ENCODE assay signal across 8 mouse cellular contexts in genomic region chr9:59484760-59485159, GRCm38 (mm10). TPM values are rescaled to one million over a fixed set of nuclear protein-coding genes. Genes with fewer than 3 reads are reported as not detected.
DNase-seq lines count a peak whose midpoint lies in the region; ATAC-seq and TF ChIP-seq lines count a peak whose summit lies in the region.

No protein-coding gene starts in this region.

- H3K4me3 ChIP-seq in heart, embryonic 14.5 days (ENCODE audit: control insufficient read depth in 1 of 2, insufficient read depth in 1 of 2, low read depth in 1 of 2, low read length in 2 of 2): peak overlapping the region; percentile 88 to 94
- peak overlapping the region; percentile 97 for H3K4me3 ChIP-seq in G1E (ENCODE audit: low read depth, low read length)
- H3K4me3 ChIP-seq in forebrain, embryonic 15.5 days: peak overlapping the region; percentile 96
- peak overlapping the region; percentile 79 for H3K4me3 ChIP-seq in macrophage (ENCODE audit: inconsistent target)

- H3K27me3 ChIP-seq in heart, embryonic 14.5 days (ENCODE audit: control insufficient read depth, insufficient read depth, low read length): no peaks in the 10 kb centered on the region
- no peaks in the 10 kb centered on the region for H3K27me3 ChIP-seq in G1E (ENCODE audit: insufficient read depth, low read length)
- H3K27me3 ChIP-seq in forebrain, embryonic 15.5 days: no peaks in the 10 kb centered on the region

- intact Hi-C loops in heart, postnatal 36 days (cut with DNase I): loop anchor here (5.0 to 10.0 kb wide), 4 partner anchors 92 to 450 kb away; partner anchors contain the start of genes Neo1, Parp6 and Pkm

- 7% methylated on average over 7 of the region's 7 CpGs for WGBS in heart, embryonic 14.5 days
- WGBS in forebrain, embryonic 15.5 days: 18% methylated on average over 7 of the region's 7 CpGs
- WGBS in macrophage (ENCODE audit: missing documents): 7% methylated on average over 7 of the region's 7 CpGs

- no peaks in the 10 kb centered on the region for H3K9me3 ChIP-seq in heart, embryonic 14.5 days (ENCODE audit: control insufficient read depth, low read length)
- H3K9me3 ChIP-seq in G1E (replicated peaks): no peaks in the 10 kb centered on the region
- no peaks in the 10 kb centered on the region for H3K9me3 ChIP-seq in forebrain, embryonic 15.5 days

- ATAC-seq in heart, embryonic 14.5 days (ENCODE audit: insufficient number of reproducible peaks, insufficient read depth, low FRiP score, low read depth): no peak
- ATAC-seq in G1E (ENCODE audit: extremely low read depth, insufficient number of reproducible peaks, low FRiP score, poor library complexity, severe bottlenecking): no peak
- ATAC-seq in forebrain, embryonic 15.5 days (replicated peaks): no peak

- H3K4me1 ChIP-seq in heart, embryonic 14.5 days (ENCODE audit: control insufficient read depth in 2 of 2, insufficient read depth in 2 of 2, low read length in 2 of 2): peaks cover 0 to 23% of the 10 kb centered on the region in 2 experiments; a peak in 1 of 4 replicates
- peaks cover 20% of the 10 kb centered on the region; the same call in 1 of the 2 replicates for H3K4me1 ChIP-seq in G1E (ENCODE audit: insufficient read depth, low read depth, low read length)
- H3K4me1 ChIP-seq in forebrain, embryonic 15.5 days: peaks cover 39% of the 10 kb centered on the region

- H3K36me3 ChIP-seq in heart, embryonic 14.5 days (ENCODE audit: control insufficient read depth, insufficient read depth, low read length): no peaks in the 10 kb centered on the region
- H3K36me3 ChIP-seq in G1E (replicated peaks) (peaks cover 10% of the 10 kb centered on the region), macrophage (ENCODE audit: inconsistent target) (no peaks in the 10 kb centered on the region)
- no peaks in the 10 kb centered on the region for H3K36me3 ChIP-seq in forebrain, embryonic 15.5 days

- no peak for TF ChIP-seq CTCF in G1E (IDR thresholded peaks at IDR 0.05; ENCODE audit: low read depth, low read length)

- H3K27ac ChIP-seq in heart, embryonic 14.5 days (replicated peaks in 1 of 2; ENCODE audit: control insufficient read depth in 1 of 2, insufficient read depth in 1 of 2, low read depth in 2 of 2, low read length in 2 of 2): peak overlapping the region in 1 of 2 experiments; percentile 97; a peak in 2 of 4 replicates
- H3K27ac ChIP-seq in forebrain, embryonic 15.5 days (replicated peaks): no peak overlapping the region
- H3K27ac ChIP-seq in macrophage: peak overlapping the region; percentile 49

- peak overlapping the region; percentile 99 for H3K9ac ChIP-seq in heart, embryonic 14.5 days (ENCODE audit: low read length)
- H3K9ac ChIP-seq in forebrain, embryonic 15.5 days (replicated peaks): peak overlapping the region; percentile 98

- DNase-seq in heart, postnatal 36 days: no peak
- no peak for DNase-seq in G1E (ENCODE audit: low spot score)
- no peak for DNase-seq in ovary, postnatal 14 days (ENCODE audit: low spot score)
- DNase-seq in Muller cell, postnatal 12 days (ENCODE audit: inconsistent ontology term): no peak
- DNase-seq in cerebellum, adult 18-20 months: no peak

- peaks cover 59% of the 10 kb centered on the region for H3K79me2 ChIP-seq in macrophage (ENCODE audit: inconsistent target)

- H3K4me2 ChIP-seq in heart, embryonic 14.5 days (ENCODE audit: low read length): peak overlapping the region; percentile 96
- peak overlapping the region; percentile 80 for H3K4me2 ChIP-seq in forebrain, embryonic 15.5 days (replicated peaks)

RNA-seq across cellular contexts. Expression of gene Arih1, which starts 1.7 kb away (rescaled TPM):
- 14.9 and 18.3 TPM in 2 replicates for polyA plus RNA-seq in heart, embryonic 14.5 days (2014; fragmentation: Nextera tagmentation; extraction: Ambion mirVana)
- 10 to 100 TPM; 77.6 to 83.7 TPM for total RNA-seq in heart, postnatal 36 days (2021)
- total RNA-seq in G1E (2014; fragmentation: Nextera tagmentation): 207 and 218 TPM in 2 replicates
- 66.8 and 89.3 TPM in 2 replicates for total RNA-seq in G1E (2017)
- polyA plus RNA-seq in G1E (2012): 47.5 and 69.3 TPM in 2 replicates
- 18.2 and 18.8 TPM in 2 replicates for polyA plus RNA-seq in forebrain, embryonic 15.5 days (2015; fragmentation: Nextera tagmentation; extraction: Ambion mirVana)
- 100 to 1,000 TPM; 206 to 360 (median 241) TPM for total RNA-seq in macrophage (2018; cell fraction: chromatin; rRNA removed)
- 10 to 100 TPM; 48.6 to 65.6 (median 56.2) TPM for total RNA-seq in macrophage (2018; cell fraction: cytosol; rRNA removed)
- 100 to 1,000 TPM in 20 of 26 experiments, 10 to 100 TPM in 6; 84.9 to 214 (median 123) TPM for total RNA-seq in macrophage (2018; cell fraction: nucleus; rRNA removed)
- polyA plus RNA-seq in macrophage (2018): 36.6 to 40.2 TPM (median 36.8 TPM) in 3 replicates

RNA-seq across cellular contexts. Expression of gene Hexa, which starts 54.6 kb away (rescaled TPM):
- polyA plus RNA-seq in heart, embryonic 14.5 days (2014; fragmentation: Nextera tagmentation; extraction: Ambion mirVana): 87.6 and 91.4 TPM in 2 replicates
- total RNA-seq in heart, postnatal 36 days (2021): 10 to 100 TPM; 43.9 to 47.0 TPM
- total RNA-seq in G1E (2014; fragmentation: Nextera tagmentation) (not detected in 2 replicates), G1E (2017) (0.41 and 0.55 TPM in 2 replicates)
- polyA plus RNA-seq in G1E (2012) (0.04 and 0.06 TPM in 2 replicates), macrophage (2018) (1,167 to 1,761 TPM (median 1,697 TPM) in 3 replicates)
- polyA plus RNA-seq in forebrain, embryonic 15.5 days (2015; fragmentation: Nextera tagmentation; extraction: Ambion mirVana): 47.5 and 53.0 TPM in 2 replicates
- 100 to 1,000 TPM in 19 of 26 experiments, 10 to 100 TPM in 7; 71.9 to 287 (median 128) TPM for total RNA-seq in macrophage (2018; cell fraction: chromatin; rRNA removed)
- 1,000 to 10,000 TPM in 13 of 26 experiments, 100 to 1,000 TPM in 13; 647 to 1,881 (median 1,128) TPM for total RNA-seq in macrophage (2018; cell fraction: cytosol; rRNA removed)
- 1,000 to 10,000 TPM in 2 of 26 experiments, 100 to 1,000 TPM in 24; 203 to 1,284 (median 683) TPM for total RNA-seq in macrophage (2018; cell fraction: nucleus; rRNA removed)

RNA-seq across cellular contexts. Expression of gene Tmem202, which starts 54.9 kb away (rescaled TPM):
- polyA plus RNA-seq in heart, embryonic 14.5 days (2014; fragmentation: Nextera tagmentation; extraction: Ambion mirVana): 0.55 TPM in 1 of 2 replicates, not detected in the other
- total RNA-seq in heart, postnatal 36 days (2021): under 1 TPM; 0.28 to 0.57 TPM
- total RNA-seq in G1E (2014; fragmentation: Nextera tagmentation): not detected in 2 replicates
- total RNA-seq in G1E (2017): not detected in 2 replicates
- polyA plus RNA-seq in G1E (2012): not detected in 2 replicates
- 0.47 and 0.74 TPM in 2 replicates for polyA plus RNA-seq in forebrain, embryonic 15.5 days (2015; fragmentation: Nextera tagmentation; extraction: Ambion mirVana)
- 1 to 10 TPM in 23 of 26 experiments, under 1 TPM in 2, not detected in 1; 0.57 to 9.3 (median 3.9) TPM for total RNA-seq in macrophage (2018; cell fraction: chromatin; rRNA removed)
- total RNA-seq in macrophage (2018; cell fraction: cytosol; rRNA removed): 1 to 10 TPM; 2.9 to 6.7 (median 4.3) TPM
- 1 to 10 TPM; 1.4 to 8.6 (median 3.1) TPM for total RNA-seq in macrophage (2018; cell fraction: nucleus; rRNA removed)
- polyA plus RNA-seq in macrophage (2018): 4.2 to 5.7 TPM (median 5.0 TPM) in 3 replicates

Comparison
In these comparisons a context has a peak if more than half of its experiments do, and no peak if none do; other contexts are left out.
1. RNA of gene Hexa, which starts 54.6 kb away (polyA plus RNA-seq): 1,167 to 1,761 TPM in macrophage, 87.6 to 91.4 TPM in heart, embryonic 14.5 days and 47.5 to 53.0 TPM in forebrain, embryonic 15.5 days; 0.04 to 0.06 TPM in G1E; every median in the first group is over 10 times any median in the second.
2. Peak in every context shown above with its lines, with median percentiles within 50 percentile points of each other: H3K4me3 ChIP-seq.